Mouse (Mus musculus) liver, embryonic 13.5 days (tissue): ENCODE data around the gene Abcc1. TPM values are rescaled to one million over a fixed set of nuclear protein-coding genes. Genes with fewer than 3 reads are reported as not detected.

ENCODE experiments used
- polyA plus RNA-seq: library from polyadenylated mRNA; unstranded; fragments of >200 nt; fragmentation: Nextera tagmentation; extraction: Ambion mirVana; gene quantifications from 2 replicates; pipeline ENCODE4 v1.2.1, GENCODE M21; 2015

The Abcc1 gene
- polyA plus RNA-seq, 1 experiment from 2014 or later: 3.3 TPM

Other genes starting within 250 kb of the Abcc1 start
- gene Nde1, start 198.3 kb upstream of the Abcc1 start, polyA plus RNA-seq: 55.0 and 58.1 TPM in 2 replicates
- 6.2 and 6.9 TPM in 2 replicates for gene Marf1, start 198.2 kb upstream of the Abcc1 start, polyA plus RNA-seq
- 0.63 and 0.66 TPM in 2 replicates for gene Myh11, start 70.2 kb upstream of the Abcc1 start, polyA plus RNA-seq
- gene Fopnl, start 44.2 kb upstream of the Abcc1 start, polyA plus RNA-seq: 77.5 and 81.4 TPM in 2 replicates
- not detected in 2 replicates for gene A630010A05Rik, start 200.8 kb downstream of the Abcc1 start, polyA plus RNA-seq